Mouse (Mus musculus) left cerebral cortex, postnatal 25 days (tissue): ENCODE measurements around the gene Abca14. TPM values are rescaled to one million over a fixed set of nuclear protein-coding genes. Genes with fewer than 3 reads are reported as not detected.

Experiments used
- total RNA-seq, 2 experiments: library from RNA; stranded (reverse); gene quantifications; 2 replicates each; pipeline ENCODE4 v1.2.3; 2021

Abca14 gene
- total RNA-seq, 2 experiments from 2014 or later = not detected

Other genes starting within 250 kb of the Abca14 start
- under 1 TPM; 0.09 to 0.14 TPM for gene Dnah3, start 108.7 kb upstream of the Abca14 start, total RNA-seq
- 10 to 100 TPM; 11.4 to 12.6 TPM for gene Tmem159, start 101.6 kb upstream of the Abca14 start, total RNA-seq
- not detected for gene Zp2, start 58.7 kb upstream of the Abca14 start, total RNA-seq
- gene Anks4b, start 30.1 kb upstream of the Abca14 start, total RNA-seq = under 1 TPM; 0.21 to 0.34 TPM
- gene Crym, start 1.9 kb upstream of the Abca14 start, total RNA-seq = 100 to 1,000 TPM in 1 of 2 experiments, 10 to 100 TPM in 1; 93.0 to 101 TPM
- not detected for gene Abca15, start 124.7 kb downstream of the Abca14 start, total RNA-seq
- not detected for gene Abca16, start 205.7 kb downstream of the Abca14 start, total RNA-seq